Mouse (Mus musculus): ENCODE measurements at regions not wholly inside any gene's neighbourhood (a gene's known extent, or its start where the extent isn't known, plus 50 kb on each side); places are given as distances from the start of the nearest gene placed in this dataset.
A peak's percentile ranks its signal among the peaks of the same experiment; 100 is the strongest.

DNA sequence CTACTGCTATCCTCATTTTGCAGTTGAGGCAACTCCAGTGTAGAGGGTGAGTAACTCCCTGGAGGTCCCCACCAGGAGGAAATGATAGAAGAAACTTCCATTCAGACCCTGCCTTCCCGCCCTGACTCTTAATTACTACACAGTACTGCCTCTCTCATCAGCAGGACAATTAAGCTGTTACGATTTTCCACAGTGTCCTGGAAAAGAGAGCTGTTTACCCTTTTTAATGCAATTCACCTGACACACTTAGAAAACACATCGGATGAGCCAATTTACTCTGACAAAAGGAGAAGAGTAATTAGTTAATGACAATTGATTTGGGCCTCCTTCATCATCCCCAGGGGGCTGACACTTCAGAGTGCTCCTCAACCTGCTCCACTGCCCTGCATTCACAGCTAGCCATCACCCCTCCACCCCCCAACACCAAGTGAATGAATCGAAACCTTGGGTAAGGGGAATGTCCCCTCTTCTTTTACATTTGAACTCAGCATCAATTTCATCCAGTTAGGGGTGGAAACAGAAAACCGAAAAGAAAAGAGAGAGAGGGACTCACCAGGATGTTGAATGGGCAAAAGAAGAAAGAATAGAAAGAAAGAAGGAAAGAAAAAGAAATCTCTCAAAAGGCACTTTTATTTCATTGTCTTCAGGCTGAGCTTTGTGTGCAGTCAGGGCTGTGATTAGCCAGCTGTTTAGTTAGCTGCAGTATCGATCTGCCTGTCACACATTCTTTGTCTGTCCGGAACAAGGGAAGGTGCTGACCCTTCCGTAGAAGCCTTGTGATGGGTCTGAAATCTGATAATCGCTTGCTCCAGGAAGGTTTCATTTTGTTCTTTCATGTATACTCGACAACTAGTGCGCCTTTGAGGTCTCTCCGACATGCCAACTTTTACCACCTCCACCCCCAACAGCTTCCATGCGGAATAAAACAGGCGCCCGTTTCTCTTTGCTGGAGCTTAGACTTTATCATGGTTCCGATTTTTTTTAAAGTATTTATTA lies 482.6 kb upstream of the Tenm4 start:
- DNase-seq (ENCODE audit: inconsistent age in 2 of 2, low spot score in 1 of 2): peak in 1 of 2 experiments; percentile 26

DNA sequence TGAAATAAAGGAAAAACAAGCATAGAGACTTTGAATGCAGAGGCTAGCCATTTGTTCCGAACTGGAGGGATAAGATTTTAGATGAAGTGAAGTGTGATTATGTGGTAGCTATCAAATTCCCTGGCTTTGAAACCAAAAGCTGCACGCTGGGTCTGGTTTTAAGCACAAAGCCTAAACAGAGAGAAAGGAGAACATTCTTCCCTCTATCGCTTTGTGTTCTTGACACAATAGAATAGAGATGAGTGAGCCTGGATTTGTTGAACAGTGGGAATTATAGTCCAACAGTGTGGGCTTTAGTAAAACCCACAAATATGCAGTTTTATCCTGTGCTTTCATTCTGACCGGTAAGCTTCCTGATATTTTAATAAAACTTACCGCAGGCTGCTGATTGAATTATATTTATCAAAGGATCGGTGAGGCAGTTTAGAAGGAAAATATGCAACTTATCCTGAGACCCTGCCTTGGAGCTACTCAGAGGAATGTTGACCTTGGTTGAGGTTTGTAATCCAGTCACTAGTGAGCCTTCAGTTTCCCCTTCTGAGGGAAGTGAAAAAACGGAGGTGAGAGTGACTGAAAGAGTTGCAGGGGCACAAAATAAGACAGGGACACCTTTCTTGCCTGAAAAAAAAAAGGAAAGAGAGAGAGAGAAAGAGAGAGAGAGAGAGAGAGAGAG lies 481.7 kb upstream of the Tenm4 start:
- no peak for DNase-seq (ENCODE audit: inconsistent age in 2 of 2, low spot score in 1 of 2)

DNA sequence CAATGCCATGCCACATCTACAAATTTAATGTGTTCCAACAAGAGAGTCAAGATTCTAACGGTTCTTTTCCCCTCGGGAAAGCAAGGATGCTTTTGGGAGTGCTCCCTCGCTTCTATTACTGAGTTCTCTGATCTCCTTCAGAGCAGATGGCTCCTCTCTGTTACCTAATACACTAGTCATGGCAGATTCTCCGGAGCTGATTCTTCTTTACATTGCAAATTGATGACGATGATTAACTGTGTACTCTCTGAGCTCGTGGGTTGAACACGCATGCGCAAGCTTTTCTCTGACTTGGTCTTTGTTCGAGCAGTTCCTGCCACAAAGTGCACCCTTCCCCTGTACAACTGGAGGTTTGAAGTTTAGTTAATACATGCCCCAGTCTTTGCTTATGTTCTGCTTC lies 471.5 kb upstream of the Tenm4 start:
- no peak for DNase-seq (ENCODE audit: inconsistent age in 2 of 2, low spot score in 1 of 2)

DNA sequence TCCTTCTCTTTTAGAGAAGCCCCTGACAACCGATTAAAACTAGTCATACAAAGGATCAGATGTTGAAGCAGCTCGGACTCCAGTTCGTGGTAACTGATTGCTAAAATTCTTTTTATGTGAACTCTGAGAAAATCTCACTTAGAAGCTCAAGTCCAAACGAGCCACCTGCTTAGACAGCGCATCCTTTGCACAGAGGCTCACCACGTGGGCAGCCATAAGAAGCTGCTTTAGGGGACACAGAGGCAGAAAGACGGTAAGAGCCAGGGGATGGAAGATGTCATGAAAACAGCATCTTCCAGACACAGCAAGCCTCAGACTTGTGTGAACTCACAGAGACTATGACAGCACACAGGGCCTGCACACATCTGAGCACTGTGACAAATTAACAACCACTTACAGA lies 461.0 kb upstream of the Tenm4 start:
- no peak for DNase-seq (ENCODE audit: inconsistent age in 2 of 2, low spot score in 1 of 2)

DNA sequence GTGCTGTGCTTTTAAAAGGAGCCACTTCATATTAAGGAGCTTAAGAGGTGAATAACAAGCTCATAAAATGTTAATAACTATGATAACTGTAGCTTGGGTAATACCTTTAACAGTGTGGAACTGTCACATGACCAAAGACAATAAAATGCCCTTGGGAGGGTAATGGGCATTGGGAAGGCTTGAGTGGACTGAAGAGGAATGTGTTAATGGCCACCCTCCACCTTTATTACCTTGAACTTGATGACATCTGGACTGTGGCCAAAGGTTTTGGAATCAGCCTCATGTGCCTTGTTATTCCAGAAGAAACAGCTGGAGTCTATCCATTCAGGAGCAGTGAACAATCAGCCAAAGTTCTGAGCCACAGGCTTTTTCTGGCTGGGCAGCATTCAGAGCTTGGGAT lies 451.0 kb upstream of the Tenm4 start:
- no peak for DNase-seq (ENCODE audit: inconsistent age in 2 of 2, low spot score in 1 of 2)

DNA sequence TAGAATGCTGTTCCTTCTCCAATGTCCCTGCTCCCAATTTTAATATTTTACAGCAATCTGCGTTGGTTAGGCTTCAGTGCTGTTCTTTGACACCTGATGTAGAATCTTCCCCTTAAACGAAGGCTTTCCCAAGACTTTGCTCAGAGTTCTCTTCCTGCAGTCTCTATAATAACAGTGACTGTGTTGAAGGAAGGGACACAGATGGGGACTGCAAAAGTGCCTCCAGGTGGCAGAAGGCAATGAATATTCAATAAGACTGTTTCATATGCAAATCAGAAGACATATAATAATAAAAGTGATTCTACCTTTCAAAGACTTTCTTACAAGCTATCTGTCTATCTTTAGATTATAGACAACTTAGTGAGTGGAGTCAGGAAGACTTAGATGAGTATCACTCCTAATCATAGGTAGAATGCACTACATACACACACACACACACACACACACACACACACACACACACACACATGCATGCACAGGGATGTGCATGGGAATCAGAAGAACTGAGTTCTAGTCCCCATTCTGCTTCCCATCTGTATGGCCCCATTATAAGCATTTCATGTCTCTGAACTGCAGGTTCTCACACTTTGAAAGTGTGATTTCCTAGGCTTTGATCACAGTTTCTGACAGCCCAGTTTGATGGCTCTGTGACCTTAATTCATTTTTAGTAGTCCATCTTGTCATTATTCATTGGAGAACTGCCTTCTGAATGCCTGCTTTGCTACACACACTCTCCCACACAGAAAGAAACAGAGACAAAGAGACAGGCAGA lies 445.1 kb upstream of the Tenm4 start:
- DNase-seq (ENCODE audit: inconsistent age in 2 of 2, low spot score in 1 of 2): no peak

DNA sequence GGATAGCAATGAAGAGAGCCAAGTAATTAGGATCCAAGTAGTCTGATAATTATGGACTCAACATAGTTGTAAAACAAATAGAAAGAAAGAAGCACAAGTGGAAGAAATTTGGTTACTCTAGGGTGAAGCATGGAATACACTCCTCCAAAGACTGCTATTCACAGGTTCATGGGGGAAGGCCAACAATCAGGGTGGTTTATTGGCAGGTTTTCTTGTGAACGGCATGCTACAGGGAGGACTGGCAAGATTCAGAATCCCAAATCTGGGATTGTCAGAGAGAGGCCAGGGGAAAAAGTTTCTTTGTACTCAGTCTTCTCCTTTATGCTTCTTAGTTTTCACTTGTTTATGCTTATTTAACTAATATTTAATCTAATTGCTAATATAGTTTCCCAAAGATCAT lies 437.2 kb upstream of the Tenm4 start:
- no peak for DNase-seq (ENCODE audit: inconsistent age in 2 of 2, low spot score in 1 of 2)

DNA sequence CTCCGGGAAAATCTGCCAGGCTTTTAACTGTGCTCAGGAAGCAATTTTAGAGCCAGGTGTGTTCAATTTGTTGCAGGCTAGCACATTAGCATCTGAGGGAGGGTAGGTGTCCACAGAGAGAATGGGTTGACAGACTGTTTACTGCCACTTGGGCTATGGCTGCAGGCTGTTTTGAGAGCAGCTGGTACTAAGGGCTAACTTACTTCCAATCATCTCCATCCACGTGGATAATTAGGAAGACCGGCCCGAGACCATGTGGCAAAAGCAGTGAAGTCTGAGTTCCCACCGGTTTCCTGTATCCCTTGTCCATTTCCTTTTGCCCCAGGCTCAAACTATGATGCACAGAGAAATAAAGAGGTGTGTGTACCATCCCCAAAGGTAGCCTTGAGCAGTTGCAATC lies 436.5 kb upstream of the Tenm4 start:
- DNase-seq (ENCODE audit: inconsistent age in 2 of 2, low spot score in 1 of 2): no peak

DNA sequence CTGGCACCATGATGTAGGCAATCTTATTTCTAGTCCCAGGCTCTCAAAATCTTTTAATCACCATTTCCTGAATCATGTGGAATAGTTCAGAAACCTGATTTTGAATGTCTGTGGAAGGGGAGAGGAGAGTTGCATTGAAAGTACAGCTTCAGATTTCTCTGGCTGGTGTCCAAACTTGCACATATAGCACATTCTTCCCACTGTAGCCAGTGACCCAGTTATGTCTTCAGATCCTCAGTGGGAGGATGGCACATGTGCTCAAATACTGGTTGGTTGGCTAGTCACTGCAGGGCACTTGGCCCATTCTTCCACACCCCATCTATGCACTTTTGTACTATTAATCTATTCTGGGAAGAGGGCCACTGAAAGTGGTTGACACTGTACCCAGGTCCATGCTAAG lies 434.3 kb upstream of the Tenm4 start:
- DNase-seq (ENCODE audit: inconsistent age in 2 of 2, low spot score in 1 of 2): no peak

DNA sequence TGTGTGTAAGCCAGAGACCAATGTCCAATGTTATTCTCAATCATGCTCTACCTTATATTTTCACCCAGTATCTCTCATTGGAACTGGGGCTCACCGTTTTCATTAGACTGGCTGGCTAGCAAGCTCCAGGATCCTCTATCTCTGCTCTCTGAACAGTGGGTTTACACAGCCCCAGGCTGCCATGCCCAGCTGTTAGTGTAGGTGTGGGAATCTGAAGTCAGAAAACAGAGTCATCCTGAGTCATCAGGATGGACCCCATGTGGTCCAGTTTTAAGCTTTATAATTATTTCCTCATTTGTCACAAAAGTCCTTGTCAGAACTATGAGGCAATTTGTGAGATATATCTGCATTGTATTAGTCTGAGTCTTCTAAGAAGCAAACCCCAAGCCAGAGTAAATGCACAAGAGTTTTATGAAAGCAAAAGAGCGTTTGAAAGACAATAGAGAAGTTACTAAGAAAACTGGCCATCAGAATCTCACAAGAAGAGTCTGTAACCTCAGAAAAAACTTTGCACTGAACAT lies 432.3 kb upstream of the Tenm4 start:
- no peak for DNase-seq (ENCODE audit: inconsistent age in 2 of 2, low spot score in 1 of 2)

DNA sequence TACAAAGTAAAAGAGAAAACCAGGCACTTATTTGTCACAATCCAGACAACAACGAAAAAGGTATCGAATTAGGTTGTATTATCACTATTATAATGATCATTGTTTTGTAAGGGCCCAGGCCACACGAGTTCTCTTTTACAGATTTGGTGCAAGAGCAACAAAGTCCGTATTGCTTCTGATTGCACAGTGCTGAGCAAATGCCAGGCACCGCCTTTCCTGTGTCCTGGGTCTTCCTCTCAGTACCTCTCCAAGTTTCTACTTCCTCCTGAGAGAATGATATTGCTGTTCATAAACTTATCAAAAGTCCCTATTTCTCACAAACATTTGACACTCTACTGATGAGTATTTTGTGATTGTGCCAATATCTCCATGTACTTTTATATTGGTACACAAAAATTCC lies 431.3 kb upstream of the Tenm4 start:
- DNase-seq (ENCODE audit: inconsistent age in 2 of 2, low spot score in 1 of 2): no peak

DNA sequence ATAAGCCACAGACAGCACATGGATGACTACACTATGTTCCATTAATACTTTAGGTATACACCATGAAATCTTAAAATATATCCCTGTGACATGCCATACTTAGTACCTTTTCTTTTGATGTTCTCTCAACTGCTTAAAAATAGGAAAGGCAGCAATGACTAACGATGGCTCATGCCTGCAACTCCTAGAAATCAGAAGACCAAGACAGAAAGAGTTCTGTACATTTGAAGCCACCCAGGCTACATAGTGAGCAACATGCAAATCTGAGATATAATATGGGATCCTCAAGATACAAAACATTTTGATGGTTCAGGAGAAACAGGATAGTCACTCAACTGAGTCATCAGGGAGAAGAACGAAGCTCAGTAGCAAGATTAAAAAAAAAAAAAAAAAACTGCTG lies 412.7 kb upstream of the Tenm4 start:
- no peak for DNase-seq (ENCODE audit: inconsistent age in 2 of 2, low spot score in 1 of 2)

DNA sequence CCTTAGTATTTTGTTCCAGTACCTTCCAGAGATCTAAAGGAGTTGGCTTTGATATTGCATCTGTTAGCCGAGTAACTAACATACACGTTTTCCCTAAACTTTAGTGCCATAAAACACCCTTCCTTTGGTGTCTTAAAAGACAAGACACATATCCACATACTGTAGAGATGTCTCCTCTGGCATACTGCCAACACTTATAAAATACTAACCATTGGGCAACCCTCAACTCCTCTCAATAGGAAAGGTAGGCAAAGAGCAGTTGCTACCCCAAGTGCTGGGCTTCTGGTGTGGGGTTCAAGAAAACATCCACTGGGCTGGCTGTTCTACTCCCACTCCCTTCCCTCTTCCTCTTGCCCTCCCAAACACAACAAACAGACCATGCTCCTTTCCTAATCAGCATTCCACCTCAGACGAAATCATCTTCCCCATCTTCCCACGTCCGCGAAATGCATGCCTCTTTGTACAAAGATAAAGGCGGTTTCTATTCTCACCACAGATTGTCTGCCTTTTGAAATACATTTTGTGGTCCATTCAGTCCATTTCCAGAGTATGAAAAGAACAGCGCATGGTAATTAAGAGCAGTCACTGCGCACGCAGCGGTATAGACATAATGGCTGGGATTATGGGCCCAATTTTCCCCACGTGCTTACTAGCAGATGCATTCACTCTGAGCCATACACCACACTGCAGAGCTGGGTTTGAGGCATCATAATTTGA lies 409.9 kb upstream of the Tenm4 start:
- no peak for DNase-seq (ENCODE audit: inconsistent age in 2 of 2, low spot score in 1 of 2)

DNA sequence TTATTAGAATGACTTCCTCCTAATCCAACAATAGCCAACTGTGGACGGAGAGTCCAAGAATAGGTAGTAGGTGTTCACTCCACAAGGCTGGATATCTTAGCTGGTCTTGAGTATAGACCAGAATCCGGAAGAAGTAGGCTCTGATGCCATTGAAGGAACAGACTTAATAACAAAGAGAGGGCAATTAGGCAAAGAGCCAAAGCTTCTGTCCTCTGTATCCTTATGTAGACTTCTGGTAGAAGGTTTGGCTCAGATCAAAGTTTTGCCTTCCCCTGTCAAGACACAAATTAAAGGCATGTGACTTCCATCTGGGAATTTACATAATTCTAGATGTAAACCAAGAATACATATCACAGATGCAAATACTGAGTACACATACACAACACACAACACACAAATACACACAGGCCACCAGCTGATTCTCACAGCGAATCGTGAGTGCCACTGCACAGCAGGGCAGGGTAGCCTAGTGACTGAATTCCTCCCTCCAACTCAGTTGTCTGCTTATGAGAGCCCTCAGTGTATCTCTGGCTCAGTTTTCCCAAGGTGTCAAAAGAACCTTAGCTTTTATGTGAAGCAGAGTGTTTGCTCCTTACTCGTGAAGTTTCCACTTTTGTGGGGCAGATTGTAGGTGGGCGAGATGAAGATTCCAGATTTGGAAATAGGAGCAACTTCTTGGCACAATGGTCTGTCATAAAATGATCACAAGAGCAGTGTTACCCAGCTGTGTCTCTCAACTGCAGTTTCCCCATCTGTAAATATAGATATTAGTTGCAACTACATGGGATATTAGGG lies 404.5 kb upstream of the Tenm4 start:
- DNase-seq (ENCODE audit: inconsistent age in 2 of 2, low spot score in 1 of 2): no peak

DNA sequence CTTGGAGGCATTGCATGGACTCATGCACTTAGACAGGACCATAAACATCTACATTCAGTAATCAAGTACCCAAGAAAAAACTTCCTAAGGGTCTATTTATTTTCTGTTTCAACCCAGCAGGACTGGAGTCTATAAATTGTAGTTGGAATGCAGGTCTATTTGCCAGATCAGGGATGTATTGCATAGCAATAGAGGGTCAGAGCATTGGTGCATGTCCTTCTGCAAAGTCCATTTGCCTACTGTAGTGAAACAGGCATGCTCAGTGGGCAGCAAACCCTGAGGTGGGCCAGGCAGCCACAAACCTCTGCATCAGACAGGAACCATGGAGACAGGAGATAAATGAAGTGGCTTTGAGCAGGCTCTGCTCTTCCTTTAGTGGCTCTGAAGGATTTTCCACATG lies 386.5 kb upstream of the Tenm4 start:
- no peak for DNase-seq (ENCODE audit: inconsistent age in 2 of 2, low spot score in 1 of 2)

DNA sequence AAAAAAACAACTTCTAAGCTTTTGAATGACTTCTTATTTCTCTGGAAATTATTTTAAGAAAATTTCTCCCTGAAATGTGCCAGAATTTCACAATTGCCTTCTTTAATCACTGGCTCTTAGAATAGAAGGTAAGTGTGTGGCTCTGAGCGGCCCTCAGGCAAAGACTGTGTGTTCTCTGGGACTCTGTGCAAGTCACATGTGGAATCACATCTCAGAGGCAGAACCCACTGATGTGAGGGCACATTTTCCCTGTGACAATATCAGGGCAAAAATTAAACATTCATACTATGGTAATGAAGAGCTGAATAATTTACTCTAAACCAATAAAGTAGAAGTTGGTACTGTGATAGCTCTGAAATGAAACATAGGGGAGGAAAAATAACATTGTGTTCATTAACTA lies 383.5 kb upstream of the Tenm4 start:
- DNase-seq (ENCODE audit: inconsistent age in 2 of 2, low spot score in 1 of 2): no peak

DNA sequence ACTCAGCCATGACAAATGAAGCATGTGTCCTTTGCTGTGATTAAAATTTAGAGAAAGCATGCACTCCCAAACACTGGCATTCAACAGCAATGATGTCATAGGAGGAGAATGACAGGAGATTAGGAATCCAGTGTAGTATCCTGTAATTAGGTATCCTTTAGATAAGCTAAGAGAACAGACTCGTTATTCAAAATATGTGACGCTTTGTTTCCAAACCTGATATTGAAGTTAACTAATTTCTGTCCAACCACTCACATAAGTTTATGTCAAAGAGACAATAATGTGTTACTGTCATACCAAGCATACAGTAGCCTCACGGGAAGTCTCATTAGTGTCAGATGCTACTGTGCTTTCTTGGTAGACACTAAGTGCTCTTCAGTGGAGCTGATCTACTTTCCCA lies 383.1 kb upstream of the Tenm4 start:
- DNase-seq (ENCODE audit: inconsistent age in 2 of 2, low spot score in 1 of 2): no peak

DNA sequence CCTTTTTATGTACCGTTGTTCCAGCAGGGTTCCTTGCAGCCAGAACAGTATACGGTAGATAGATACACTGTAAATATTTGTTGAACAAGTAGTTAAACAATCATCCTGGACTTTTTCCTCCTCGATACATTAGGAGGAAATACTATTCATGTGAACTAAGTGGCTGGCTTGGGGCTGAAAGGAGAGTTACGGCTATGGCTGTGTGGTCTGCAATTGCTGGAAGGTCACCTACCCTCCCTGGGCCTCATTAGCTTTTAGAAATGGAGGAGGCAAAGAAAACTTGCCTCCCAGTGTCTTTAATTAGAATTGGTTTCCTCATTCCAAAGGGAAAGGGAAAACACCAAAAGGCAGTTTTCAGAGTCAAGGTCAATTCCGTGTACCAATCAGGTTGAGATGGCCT lies 381.6 kb upstream of the Tenm4 start:
- no peak for DNase-seq (ENCODE audit: inconsistent age in 2 of 2, low spot score in 1 of 2)

DNA sequence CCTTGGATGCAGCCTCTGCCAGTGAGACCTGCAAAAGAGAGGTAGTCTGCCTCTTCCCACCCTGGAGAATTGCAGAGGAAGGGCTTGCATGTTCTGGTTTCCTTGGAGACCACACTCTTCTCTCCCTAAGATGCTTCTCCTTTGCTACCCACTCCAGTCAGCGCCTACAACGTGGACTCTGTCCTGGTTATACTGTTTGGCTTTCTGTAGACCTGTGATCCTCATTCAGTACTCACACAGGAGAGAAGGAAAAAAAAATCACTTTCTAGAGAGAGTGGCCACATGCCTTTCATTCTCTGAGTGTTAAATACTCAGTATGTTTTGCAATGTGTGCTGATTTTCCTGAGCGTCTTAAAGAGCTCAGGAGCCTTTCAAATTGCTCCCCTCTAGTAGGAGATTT lies 372.0 kb upstream of the Tenm4 start:
- no peak for DNase-seq (ENCODE audit: inconsistent age in 2 of 2, low spot score in 1 of 2)

DNA sequence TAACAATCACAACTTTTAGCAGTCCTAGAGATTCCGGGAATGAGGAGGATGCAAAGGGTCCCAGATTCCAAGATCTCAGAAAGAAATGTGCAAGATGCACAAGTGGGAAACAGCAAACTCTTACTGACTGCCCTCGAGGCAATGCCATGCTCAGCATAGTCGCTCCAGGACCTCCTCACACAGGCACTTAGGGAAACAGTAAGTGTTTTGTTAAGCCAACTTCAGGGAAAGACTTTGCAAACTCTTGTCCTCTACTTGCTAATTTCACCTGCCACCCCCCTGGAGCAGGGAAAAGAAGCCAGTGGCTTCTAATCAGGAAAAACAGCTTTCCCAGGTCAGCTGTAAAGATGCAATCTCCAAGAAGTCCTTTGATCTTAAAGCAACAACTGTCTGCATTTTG lies 361.4 kb upstream of the Tenm4 start:
- DNase-seq (ENCODE audit: inconsistent age in 2 of 2, low spot score in 1 of 2): no peak
